Mouse (Mus musculus): Measurements from ENCODE around the gene Dscaml1. TPM values are rescaled to one million over a fixed set of nuclear protein-coding genes. Genes with fewer than 3 reads are reported as not detected.
"Not testable (repeated sequence)": the region's sequence is repeated elsewhere in the genome, so short reads cannot be mapped to it uniquely, and the experiment has no call there.

Dscaml1 gene
- total and polyA plus RNA-seq, 3 experiments = 0.55 to 2.9 (median 1.3) TPM

GRCm38 (mm10) chr9:45774088-45774487 lies 347.7 kb downstream of the Dscaml1 start:
- no peak for DNase-seq

- not testable (repeated sequence) for DNase-seq
Measured at GRCm38 (mm10) chr9:45776176-45776575, 349.7 kb downstream of the Dscaml1 start.

GRCm38 (mm10) chr9:45779201-45779600 lies 352.8 kb downstream of the Dscaml1 start:
- DNase-seq = no peak

GRCm38 (mm10) chr9:45783249-45784069 lies 357.0 kb downstream of the Dscaml1 start:
- DNase-seq = no peak

GRCm38 (mm10) chr9:45787071-45787470 lies 360.6 kb downstream of the Dscaml1 start:
- no peak for DNase-seq

GRCm38 (mm10) chr9:45787547-45787946 lies 361.1 kb downstream of the Dscaml1 start:
- no peak for DNase-seq

- DNase-seq = no peak
Measured at GRCm38 (mm10) chr9:45788405-45788804, 362.0 kb downstream of the Dscaml1 start.

GRCm38 (mm10) chr9:45791456-45792142 lies 365.2 kb downstream of the Dscaml1 start:
- DNase-seq = no peak

GRCm38 (mm10) chr9:45792235-45792634 lies 365.8 kb downstream of the Dscaml1 start:
- DNase-seq = no peak

GRCm38 (mm10) chr9:45793697-45794096 lies 367.3 kb downstream of the Dscaml1 start:
- DNase-seq = no peak

GRCm38 (mm10) chr9:45795722-45796121 lies 369.3 kb downstream of the Dscaml1 start:
- no peak for DNase-seq

GRCm38 (mm10) chr9:45797271-45797670 lies 370.8 kb downstream of the Dscaml1 start:
- no peak for DNase-seq

GRCm38 (mm10) chr9:45798467-45799164 lies 372.2 kb downstream of the Dscaml1 start:
- peak; percentile 10 for DNase-seq

GRCm38 (mm10) chr9:45799402-45799801 lies 373.0 kb downstream of the Dscaml1 start:
- DNase-seq = no peak

Other genes starting within 250 kb of the Dscaml1 start
- gene BC049352, start 244.6 kb upstream of the Dscaml1 start, total RNA-seq (2021) = 1 to 10 TPM in 1 of 2 experiments, not detected in 1; 1.1 TPM
- 0.16 and 0.23 TPM in 2 replicates for gene BC049352, start 244.6 kb upstream of the Dscaml1 start, polyA plus RNA-seq (2012; rRNA removed)
- not detected for gene Tmprss4, start 222.5 kb upstream of the Dscaml1 start, total RNA-seq (2021)
- not detected in 2 replicates for gene Tmprss4, start 222.5 kb upstream of the Dscaml1 start, polyA plus RNA-seq (2012; rRNA removed)
- 1 to 10 TPM; 2.3 to 3.7 TPM for gene Il10ra, start 157.5 kb upstream of the Dscaml1 start, total RNA-seq (2021)
- 3.1 and 3.6 TPM in 2 replicates for gene Il10ra, start 157.5 kb upstream of the Dscaml1 start, polyA plus RNA-seq (2012; rRNA removed)
- gene Tmprss13, start 107.5 kb upstream of the Dscaml1 start, total RNA-seq (2021) = under 1 TPM; 0.26 to 0.73 TPM
- 0.15 and 0.31 TPM in 2 replicates for gene Tmprss13, start 107.5 kb upstream of the Dscaml1 start, polyA plus RNA-seq (2012; rRNA removed)
- 100 to 1,000 TPM; 201 to 299 TPM for gene Fxyd6, start 56.4 kb upstream of the Dscaml1 start, total RNA-seq (2021)
- gene Fxyd6, start 56.4 kb upstream of the Dscaml1 start, polyA plus RNA-seq (2012; rRNA removed) = 191 and 211 TPM in 2 replicates
- gene Fxyd2, start 27.0 kb upstream of the Dscaml1 start, total RNA-seq (2021) = 1 to 10 TPM; 5.0 to 5.2 TPM
- gene Fxyd2, start 27.0 kb upstream of the Dscaml1 start, polyA plus RNA-seq (2012; rRNA removed) = 11.7 and 13.8 TPM in 2 replicates